Mouse (Mus musculus): ENCODE measurements around the gene Cc2d2b. TPM values are rescaled to one million over a fixed set of nuclear protein-coding genes. Genes with fewer than 3 reads are reported as not detected.

Cc2d2b gene
- polyA plus RNA-seq, 1 experiment = not detected

DNA sequence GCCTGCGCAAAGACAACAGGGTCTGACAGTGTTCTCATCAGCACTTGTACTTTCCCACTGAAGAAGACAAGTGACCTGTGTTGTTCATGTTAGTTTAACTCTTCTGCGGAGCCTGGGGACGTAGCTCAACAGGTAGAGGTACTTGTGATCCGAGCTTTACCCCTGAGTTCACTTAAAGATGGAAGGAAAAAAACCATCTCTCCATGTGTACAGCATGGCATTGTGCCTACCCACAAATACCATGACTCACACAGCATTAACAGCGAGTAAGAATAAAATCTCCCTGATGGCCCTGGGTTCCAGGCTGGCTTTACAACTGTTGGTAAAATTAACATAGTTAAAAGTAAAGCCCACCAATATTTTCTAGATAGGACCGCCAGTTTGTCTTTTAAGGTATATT is 85.9 kb downstream of the Cc2d2b start:
- TF ChIP-seq CTCF (IDR thresholded peaks at IDR 0.05; ENCODE audit: control insufficient read depth, insufficient read depth, insufficient read length) (no peak), USF1 (IDR thresholded peaks at IDR 0.05; ENCODE audit: low read depth) (no peak), MAX (IDR thresholded peaks at IDR 0.05) (no peak), MYOD1 (IDR thresholded peaks at IDR 0.05; ENCODE audit: control insufficient read depth, insufficient read length, low read depth) (no peak), MYOG (IDR thresholded peaks at IDR 0.05; ENCODE audit: control insufficient read depth, extremely low read depth, insufficient read length) (no peak), CEBPB (IDR thresholded peaks at IDR 0.05; ENCODE audit: low read depth) (no peak), FOSL1 (IDR thresholded peaks at IDR 0.05; ENCODE audit: insufficient read depth, low read length, poor library complexity, severe bottlenecking) (no peak)
- Histone ChIP-seq H3K4me3 (ENCODE audit: insufficient read depth, poor library complexity, severe bottlenecking) (no peak overlapping the region), H3K27me3 (ENCODE audit: control insufficient read depth, insufficient read depth, insufficient read length) (no peaks in the 10 kb centered on the region), H3K36me3 (ENCODE audit: control insufficient read depth, insufficient read depth) (peaks cover 24% of the 10 kb centered on the region), H3K79me3 (ENCODE audit: low read depth) (peaks cover 23% of the 10 kb centered on the region), H3K79me2 (ENCODE audit: control insufficient read depth, insufficient read depth) (peaks cover 55% of the 10 kb centered on the region), H3ac (ENCODE audit: control insufficient read depth, insufficient read length, low read depth) (no peak overlapping the region)

DNA sequence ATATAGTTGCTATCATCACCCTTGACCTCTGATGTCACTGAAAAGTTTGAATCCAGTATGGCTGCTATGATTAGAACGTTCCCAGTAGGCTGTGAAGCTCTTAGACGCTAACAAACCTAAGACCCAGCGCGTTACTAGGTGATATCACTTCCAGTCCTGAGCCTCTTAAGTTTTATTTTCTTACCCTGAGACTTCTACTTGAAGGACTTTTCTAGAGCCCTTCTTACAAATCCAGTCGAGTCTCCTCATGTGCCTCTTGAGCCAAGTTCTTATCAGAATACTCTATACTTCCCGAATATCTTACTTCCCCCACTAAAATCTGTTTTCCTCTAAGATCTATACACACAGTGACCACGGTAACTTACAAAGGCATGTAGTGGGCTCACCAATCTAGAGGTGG is 89.7 kb downstream of the Cc2d2b start:
- Histone ChIP-seq H3K36me3 (ENCODE audit: control insufficient read depth, insufficient read depth) (peaks cover 43% of the 10 kb centered on the region), H3K79me3 (ENCODE audit: low read depth) (peaks cover 14% of the 10 kb centered on the region), H3K79me2 (ENCODE audit: control insufficient read depth, insufficient read depth) (peaks cover 38% of the 10 kb centered on the region), H3ac (ENCODE audit: control insufficient read depth, insufficient read length, low read depth) (no peak overlapping the region), H3K27me3 (ENCODE audit: control insufficient read depth, insufficient read depth, insufficient read length) (no peaks in the 10 kb centered on the region), H3K4me3 (ENCODE audit: insufficient read depth, poor library complexity, severe bottlenecking) (no peak overlapping the region)
- TF ChIP-seq USF1 (IDR thresholded peaks at IDR 0.05; ENCODE audit: low read depth) (no peak), MYOG (IDR thresholded peaks at IDR 0.05; ENCODE audit: control insufficient read depth, extremely low read depth, insufficient read length) (no peak), FOSL1 (IDR thresholded peaks at IDR 0.05; ENCODE audit: insufficient read depth, low read length, poor library complexity, severe bottlenecking) (no peak), MYOD1 (IDR thresholded peaks at IDR 0.05; ENCODE audit: control insufficient read depth, insufficient read length, low read depth) (no peak), CEBPB (IDR thresholded peaks at IDR 0.05; ENCODE audit: low read depth) (no peak), CTCF (IDR thresholded peaks at IDR 0.05; ENCODE audit: control insufficient read depth, insufficient read depth, insufficient read length) (no peak), MAX (IDR thresholded peaks at IDR 0.05) (no peak)

- Histone ChIP-seq H3K79me3 (ENCODE audit: low read depth) (peaks cover 5% of the 10 kb centered on the region), H3K36me3 (ENCODE audit: control insufficient read depth, insufficient read depth) (peaks cover 55% of the 10 kb centered on the region), H3K79me2 (ENCODE audit: control insufficient read depth, insufficient read depth) (peaks cover 18% of the 10 kb centered on the region), H3ac (ENCODE audit: control insufficient read depth, insufficient read length, low read depth) (no peak overlapping the region), H3K4me3 (ENCODE audit: insufficient read depth, poor library complexity, severe bottlenecking) (no peak overlapping the region), H3K27me3 (ENCODE audit: control insufficient read depth, insufficient read depth, insufficient read length) (no peaks in the 10 kb centered on the region)
- TF ChIP-seq MYOG (IDR thresholded peaks at IDR 0.05; ENCODE audit: control insufficient read depth, extremely low read depth, insufficient read length) (no peak), MYOD1 (IDR thresholded peaks at IDR 0.05; ENCODE audit: control insufficient read depth, insufficient read length, low read depth) (no peak), MAX (IDR thresholded peaks at IDR 0.05) (no peak), FOSL1 (IDR thresholded peaks at IDR 0.05; ENCODE audit: insufficient read depth, low read length, poor library complexity, severe bottlenecking) (no peak), CEBPB (IDR thresholded peaks at IDR 0.05; ENCODE audit: low read depth) (no peak)
Measured at GRCm38 (mm10) chr19:40840303-40840702, 91.8 kb downstream of the Cc2d2b start.

DNA sequence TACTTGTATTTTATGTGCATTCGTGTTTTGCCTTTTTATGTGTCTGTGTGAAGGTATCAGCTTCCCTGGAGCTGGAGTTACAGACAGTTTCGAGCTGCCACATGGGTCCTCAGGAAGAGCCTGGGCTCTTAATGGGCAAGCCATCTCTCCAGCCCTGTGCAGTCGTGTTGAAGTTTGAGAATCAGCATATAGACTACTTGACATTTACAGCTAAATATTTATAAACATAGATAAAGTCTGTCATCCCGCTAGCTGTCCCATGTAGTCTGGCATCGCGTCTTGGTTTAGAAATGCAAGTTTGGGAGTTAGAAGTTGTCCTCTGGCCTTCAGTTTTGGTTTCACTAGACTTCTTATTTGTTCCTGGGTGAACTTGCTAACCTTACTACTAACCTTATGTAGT is 92.5 kb downstream of the Cc2d2b start:
- Histone ChIP-seq H3ac (ENCODE audit: control insufficient read depth, insufficient read length, low read depth) (no peak overlapping the region), H3K79me3 (ENCODE audit: low read depth) (no peaks in the 10 kb centered on the region), H3K4me3 (ENCODE audit: insufficient read depth, poor library complexity, severe bottlenecking) (no peak overlapping the region), H3K27me3 (ENCODE audit: control insufficient read depth, insufficient read depth, insufficient read length) (no peaks in the 10 kb centered on the region), H3K79me2 (ENCODE audit: control insufficient read depth, insufficient read depth) (peaks cover 11% of the 10 kb centered on the region), H3K36me3 (ENCODE audit: control insufficient read depth, insufficient read depth) (peaks cover 62% of the 10 kb centered on the region)
- no peak for TF ChIP-seq FOSL1 (IDR thresholded peaks at IDR 0.05; ENCODE audit: insufficient read depth, low read length, poor library complexity, severe bottlenecking)
- no peak for TF ChIP-seq USF1 (IDR thresholded peaks at IDR 0.05; ENCODE audit: low read depth)
- TF ChIP-seq CTCF (IDR thresholded peaks at IDR 0.05; ENCODE audit: control insufficient read depth, insufficient read depth, insufficient read length) = no peak
- TF ChIP-seq MAX (IDR thresholded peaks at IDR 0.05) = no peak
- TF ChIP-seq MYOG (IDR thresholded peaks at IDR 0.05; ENCODE audit: control insufficient read depth, extremely low read depth, insufficient read length) = no peak
- TF ChIP-seq MYOD1 (IDR thresholded peaks at IDR 0.05; ENCODE audit: control insufficient read depth, insufficient read length, low read depth) = no peak
- no peak for TF ChIP-seq CEBPB (IDR thresholded peaks at IDR 0.05; ENCODE audit: low read depth)

GRCm38 (mm10) chr19:40841593-40841992 is 93.0 kb downstream of the Cc2d2b start:
- no peaks in the 10 kb centered on the region for H3K27me3 ChIP-seq (ENCODE audit: control insufficient read depth, insufficient read depth, insufficient read length)
- TF ChIP-seq MYOD1 (IDR thresholded peaks at IDR 0.05; ENCODE audit: control insufficient read depth, insufficient read length, low read depth) (no peak), CEBPB (IDR thresholded peaks at IDR 0.05; ENCODE audit: low read depth) (no peak), USF1 (IDR thresholded peaks at IDR 0.05; ENCODE audit: low read depth) (no peak), CTCF (IDR thresholded peaks at IDR 0.05; ENCODE audit: control insufficient read depth, insufficient read depth, insufficient read length) (no peak), MAX (IDR thresholded peaks at IDR 0.05) (no peak), MYOG (IDR thresholded peaks at IDR 0.05; ENCODE audit: control insufficient read depth, extremely low read depth, insufficient read length) (no peak), FOSL1 (IDR thresholded peaks at IDR 0.05; ENCODE audit: insufficient read depth, low read length, poor library complexity, severe bottlenecking) (no peak)
- H3K79me3 ChIP-seq (ENCODE audit: low read depth) = no peaks in the 10 kb centered on the region

GRCm38 (mm10) chr19:40844731-40845130 is 96.2 kb downstream of the Cc2d2b start:
- TF ChIP-seq MAX (IDR thresholded peaks at IDR 0.05) (no peak), CEBPB (IDR thresholded peaks at IDR 0.05; ENCODE audit: low read depth) (no peak), USF1 (IDR thresholded peaks at IDR 0.05; ENCODE audit: low read depth) (no peak), MYOD1 (IDR thresholded peaks at IDR 0.05; ENCODE audit: control insufficient read depth, insufficient read length, low read depth) (no peak), MYOG (IDR thresholded peaks at IDR 0.05; ENCODE audit: control insufficient read depth, extremely low read depth, insufficient read length) (no peak), FOSL1 (IDR thresholded peaks at IDR 0.05; ENCODE audit: insufficient read depth, low read length, poor library complexity, severe bottlenecking) (no peak), CTCF (IDR thresholded peaks at IDR 0.05; ENCODE audit: control insufficient read depth, insufficient read depth, insufficient read length) (no peak)
- H3K36me3 ChIP-seq (ENCODE audit: control insufficient read depth, insufficient read depth) = peaks cover 53% of the 10 kb centered on the region

More at GRCm38 (mm10) chr19:40841593-40841992, 93.0 kb downstream of the Cc2d2b start:
- H3K36me3 ChIP-seq (ENCODE audit: control insufficient read depth, insufficient read depth) = peaks cover 67% of the 10 kb centered on the region
- peaks cover 5% of the 10 kb centered on the region for H3K79me2 ChIP-seq (ENCODE audit: control insufficient read depth, insufficient read depth)
- no peak overlapping the region for H3K4me3 ChIP-seq (ENCODE audit: insufficient read depth, poor library complexity, severe bottlenecking)
- H3ac ChIP-seq (ENCODE audit: control insufficient read depth, insufficient read length, low read depth) = no peak overlapping the region

More at GRCm38 (mm10) chr19:40844731-40845130, 96.2 kb downstream of the Cc2d2b start:
- no peaks in the 10 kb centered on the region for H3K79me2 ChIP-seq (ENCODE audit: control insufficient read depth, insufficient read depth)
- no peak overlapping the region for H3ac ChIP-seq (ENCODE audit: control insufficient read depth, insufficient read length, low read depth)
- no peaks in the 10 kb centered on the region for H3K27me3 ChIP-seq (ENCODE audit: control insufficient read depth, insufficient read depth, insufficient read length)
- H3K4me3 ChIP-seq (ENCODE audit: insufficient read depth, poor library complexity, severe bottlenecking) = no peak overlapping the region
- H3K79me3 ChIP-seq (ENCODE audit: low read depth) = no peaks in the 10 kb centered on the region
